In the genomic region with DNA sequence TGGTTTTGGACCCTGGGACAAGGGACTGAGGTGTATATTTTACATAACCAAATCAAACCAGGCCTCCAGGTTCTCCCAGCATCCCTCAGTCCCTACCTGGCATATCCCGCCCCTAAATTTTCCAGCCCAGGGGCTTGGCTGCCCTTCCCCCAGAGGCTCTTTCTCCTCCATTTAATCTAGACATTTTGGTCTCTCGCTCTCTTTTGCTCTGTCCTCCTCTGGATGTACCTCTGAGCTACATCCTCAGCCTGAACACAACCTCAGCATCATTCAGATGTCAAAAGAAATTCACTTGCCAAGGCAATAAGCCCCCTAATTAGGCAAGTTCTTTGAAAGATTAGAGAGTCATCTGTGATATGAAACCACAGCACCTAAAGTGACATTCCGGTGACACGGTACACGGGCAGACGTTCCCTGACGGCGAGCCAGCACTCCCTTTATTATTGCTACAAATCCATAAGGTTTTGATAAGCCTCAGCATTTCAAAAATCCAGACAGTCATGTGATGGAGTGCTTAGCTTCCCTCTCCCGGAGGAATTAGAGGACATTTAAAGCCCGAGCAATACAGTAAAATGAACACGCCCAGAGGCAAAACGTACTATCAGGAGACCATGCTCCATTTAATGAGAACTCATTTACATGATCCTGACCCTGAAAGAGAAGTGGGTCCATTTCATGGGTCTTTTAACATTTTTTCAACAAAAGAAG, we compare ENCODE assay signal across 16 mouse cellular contexts. TPM values are rescaled to one million over a fixed set of nuclear protein-coding genes. Genes with fewer than 3 reads are reported as not detected.
A peak's percentile ranks its signal among the peaks of the same experiment; 100 is the strongest.
DNase-seq lines count a peak whose midpoint lies in the region; ATAC-seq and TF ChIP-seq lines count a peak whose summit lies in the region.
"Had no signal": no experiment of that assay in that cellular context is flagged by ENCODE, and none has a peak within 500 bp of the region (broad histone marks: within the 10 kb centered on the region; RNA-seq: fewer than 3 reads in every experiment).

No protein-coding gene starts in this region.

- intact Hi-C loops in heart, adult 2 months (cut with DNase I), result no loop called here

- no peak for ATAC-seq in heart, embryonic 14.5 days (ENCODE audit: insufficient number of reproducible peaks, insufficient read depth, low FRiP score, low read depth)
- ATAC-seq in hindbrain, embryonic 13.5 days (ENCODE audit: low FRiP score), result 0 out of 2 replicates have a peak, but pooled peaks have one; percentile 21
- peak; percentile 69 for ATAC-seq in neural tube, embryonic 12.5 days (ENCODE audit: low FRiP score, low read depth)
- ATAC-seq: intestine, postnatal 0 days had no signal

- TF ChIP-seq POLR2A in heart, adult 2 months (IDR thresholded peaks at IDR 0.05; ENCODE audit: insufficient read depth, low read depth, low read length), result no peak

- no peak for TF ChIP-seq EP300 in heart, adult 2 months (IDR thresholded peaks at IDR 0.05; ENCODE audit: insufficient read depth, low read depth, low read length)

- no peaks in the 10 kb centered on the region for H3K36me3 ChIP-seq in heart, embryonic 14.5 days (ENCODE audit: control insufficient read depth, insufficient read depth, low read length)
- H3K36me3 ChIP-seq in heart, adult 2 months (ENCODE audit: control insufficient read depth, insufficient read depth, low read length), result no peaks in the 10 kb centered on the region
- H3K36me3 ChIP-seq in hindbrain, embryonic 13.5 days, result no peaks in the 10 kb centered on the region
- no peaks in the 10 kb centered on the region for H3K36me3 ChIP-seq in neural tube, embryonic 12.5 days

- no peaks in the 10 kb centered on the region for H3K27me3 ChIP-seq in heart, embryonic 14.5 days (ENCODE audit: control insufficient read depth, insufficient read depth, low read length)
- no peaks in the 10 kb centered on the region for H3K27me3 ChIP-seq in heart, adult 2 months (ENCODE audit: control insufficient read depth, insufficient read depth, low read length)
- H3K27me3 ChIP-seq in hindbrain, embryonic 13.5 days, result no peaks in the 10 kb centered on the region
- H3K27me3 ChIP-seq in neural tube, embryonic 12.5 days (replicated peaks), result no peaks in the 10 kb centered on the region

- H3K9me3 ChIP-seq in heart, embryonic 14.5 days (ENCODE audit: control insufficient read depth, low read length), result no peaks in the 10 kb centered on the region; the same call in 1 of the 2 replicates
- no peaks in the 10 kb centered on the region for H3K9me3 ChIP-seq in hindbrain, embryonic 13.5 days
- H3K9me3 ChIP-seq in neural tube, embryonic 12.5 days, result no peaks in the 10 kb centered on the region

- WGBS in heart, embryonic 14.5 days, result 50% methylated on average over 12 of the region's 12 CpGs
- 66% methylated on average over 12 of the region's 12 CpGs for WGBS in heart, adult 2 months
- 44% methylated on average over 12 of the region's 12 CpGs for WGBS in hindbrain, embryonic 13.5 days
- WGBS in neural tube, embryonic 12.5 days, result 57% methylated on average over 12 of the region's 12 CpGs

- H3K27ac ChIP-seq in heart, embryonic 14.5 days (replicated peaks in 1 of 2; ENCODE audit: control insufficient read depth in 1 of 2, insufficient read depth in 1 of 2, low read depth in 2 of 2, low read length in 2 of 2), result peak overlapping the region; percentile 8 to 24; a peak in 1 of 4 replicates
- no peak overlapping the region for H3K27ac ChIP-seq in heart, adult 2 months
- 0 out of 2 replicates have a peak overlapping the region, but pooled peaks have one; percentile 12 for H3K27ac ChIP-seq in brown adipose tissue, adult 24 weeks (replicated peaks; ENCODE audit: low read depth, low read length)
- H3K27ac ChIP-seq in hindbrain, embryonic 13.5 days, result peak overlapping the region; percentile 79
- peak overlapping the region; percentile 46; the same call in 1 of the 2 replicates for H3K27ac ChIP-seq in neural tube, embryonic 12.5 days
- H3K27ac ChIP-seq: stomach, postnatal 0 days had no signal

- peaks cover 4% of the 10 kb centered on the region for H3K79me2 ChIP-seq in heart, adult 2 months (replicated peaks; ENCODE audit: control insufficient read depth, insufficient read depth, low read length)

- peak overlapping the region; percentile 41 for H3K4me2 ChIP-seq in heart, embryonic 14.5 days (ENCODE audit: low read length)
- peak overlapping the region; percentile 30; the same call in 1 of the 2 replicates for H3K4me2 ChIP-seq in hindbrain, embryonic 13.5 days
- 0 out of 2 replicates have a peak overlapping the region, but pooled peaks have one; percentile 0 for H3K4me2 ChIP-seq in neural tube, embryonic 12.5 days (replicated peaks)

- H3K9ac ChIP-seq in heart, embryonic 14.5 days (ENCODE audit: low read length), result 0 out of 2 replicates have a peak overlapping the region, but pooled peaks have one; percentile 5
- no peak overlapping the region for H3K9ac ChIP-seq in heart, adult 2 months (ENCODE audit: low read depth, low read length)
- no peak overlapping the region for H3K9ac ChIP-seq in hindbrain, embryonic 13.5 days
- H3K9ac ChIP-seq in neural tube, embryonic 12.5 days, result no peak overlapping the region

- peaks cover 7 to 30% of the 10 kb centered on the region in 2 experiments; a peak in 3 of 4 replicates for H3K4me1 ChIP-seq in heart, embryonic 14.5 days (ENCODE audit: control insufficient read depth in 2 of 2, insufficient read depth in 2 of 2, low read length in 2 of 2)
- H3K4me1 ChIP-seq in heart, adult 2 months (ENCODE audit: control insufficient read depth, insufficient read depth, low read length), result peaks cover 14% of the 10 kb centered on the region
- peaks cover 46% of the 10 kb centered on the region for H3K4me1 ChIP-seq in brown adipose tissue, adult 24 weeks (ENCODE audit: control insufficient read depth, insufficient read depth, insufficient read length, low read length)
- H3K4me1 ChIP-seq in hindbrain, embryonic 13.5 days (replicated peaks), result peaks cover 42% of the 10 kb centered on the region
- H3K4me1 ChIP-seq in neural tube, embryonic 12.5 days, result peaks cover 13% of the 10 kb centered on the region

- no peak for TF ChIP-seq CTCF in heart, adult 2 months (IDR thresholded peaks at IDR 0.05)

- no peak for DNase-seq in heart, adult 2 months
- DNase-seq in layer of hippocampus, adult 9-10 months (ENCODE audit: low spot score), result no peak
- no peak for DNase-seq in thymus, postnatal 25 days
- no peak for DNase-seq in urinary bladder, postnatal 36 days (ENCODE audit: low spot score in 2 of 2)
- DNase-seq: heart, adult 18-20 months; layer of hippocampus, adult 9-11 months; liver; lung, postnatal 14 days had no signal

- H3K4me3 ChIP-seq in heart, embryonic 14.5 days (ENCODE audit: control insufficient read depth in 1 of 2, insufficient read depth in 1 of 2, low read depth in 1 of 2, low read length in 2 of 2), result no peak overlapping the region
- no peak overlapping the region for H3K4me3 ChIP-seq in heart, adult 2 months
- no peak overlapping the region for H3K4me3 ChIP-seq in brown adipose tissue, adult 24 weeks (ENCODE audit: insufficient read depth, low read depth, low read length)
- H3K4me3 ChIP-seq in hindbrain, embryonic 13.5 days, result no peak overlapping the region
- H3K4me3 ChIP-seq in neural tube, embryonic 12.5 days, result no peak overlapping the region
- H3K4me3 ChIP-seq: myocyte had no signal

RNA-seq across cellular contexts. Expression of gene Jmjd1c, which starts 50.6 kb away (rescaled TPM):
- polyA plus RNA-seq in heart, embryonic 14.5 days (2014; fragmentation: Nextera tagmentation; extraction: Ambion mirVana), result 42.4 and 43.4 TPM in 2 replicates
- total RNA-seq in heart, adult 2 months (2021), result 10 to 100 TPM; 34.5 to 36.8 TPM
- 8.5 and 14.7 TPM in 2 replicates for polyA plus RNA-seq in heart, adult 2 months (2012; rRNA removed)
- 8.4 and 12.7 TPM in 2 replicates for polyA plus RNA-seq in brown adipose tissue, adult 24 weeks (2012; ENCODE audit: insufficient read depth, insufficient read length, missing spikeins)
- 47.7 and 50.3 TPM in 2 replicates for polyA plus RNA-seq in hindbrain, embryonic 13.5 days (2015; fragmentation: Nextera tagmentation; extraction: Ambion mirVana)
- polyA plus RNA-seq in neural tube, embryonic 12.5 days (2016; fragmentation: Nextera tagmentation; extraction: Ambion mirVana), result 63.8 and 63.9 TPM in 2 replicates

RNA-seq across cellular contexts. Expression of gene Reep3, which starts 51.4 kb away (rescaled TPM):
- 28.7 and 31.5 TPM in 2 replicates for polyA plus RNA-seq in heart, embryonic 14.5 days (2014; fragmentation: Nextera tagmentation; extraction: Ambion mirVana)
- 10 to 100 TPM; 19.7 to 20.2 TPM for total RNA-seq in heart, adult 2 months (2021)
- polyA plus RNA-seq in heart, adult 2 months (2012; rRNA removed), result 14.9 and 27.7 TPM in 2 replicates
- polyA plus RNA-seq in brown adipose tissue, adult 24 weeks (2012; ENCODE audit: insufficient read depth, insufficient read length, missing spikeins), result 32.0 and 42.6 TPM in 2 replicates
- polyA plus RNA-seq in hindbrain, embryonic 13.5 days (2015; fragmentation: Nextera tagmentation; extraction: Ambion mirVana), result 42.6 and 44.9 TPM in 2 replicates
- 57.5 and 62.1 TPM in 2 replicates for polyA plus RNA-seq in neural tube, embryonic 12.5 days (2016; fragmentation: Nextera tagmentation; extraction: Ambion mirVana)
- total RNA-seq: MEL had no signal
